In the genomic region with DNA sequence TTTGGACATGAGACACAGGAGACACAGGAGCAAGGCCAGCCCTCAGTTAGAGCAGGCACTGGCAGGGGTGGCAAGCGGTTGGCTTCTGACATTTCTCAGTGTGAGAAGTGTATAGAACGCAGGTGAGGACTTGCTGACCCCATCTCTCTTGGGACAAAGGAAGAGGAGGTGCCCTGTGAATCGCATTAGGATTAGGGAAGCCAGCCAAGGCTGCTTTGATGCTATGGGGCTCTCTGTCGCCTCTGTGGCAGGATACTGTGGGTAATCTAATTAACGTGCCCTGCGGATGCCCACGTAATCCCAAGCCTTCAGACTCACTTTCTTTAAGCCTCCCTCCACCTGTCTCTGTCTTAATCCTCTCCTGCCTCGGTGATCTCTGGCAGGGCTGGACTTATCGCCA, we compare ENCODE assay signal across 9 mouse cellular contexts.
DNase-seq lines count a peak whose midpoint lies in the region; ATAC-seq and TF ChIP-seq lines count a peak whose summit lies in the region.
"Had no signal": no experiment of that assay in that cellular context is flagged by ENCODE, and none has a peak within 500 bp of the region (broad histone marks: within the 10 kb centered on the region; RNA-seq: fewer than 3 reads in every experiment).

No protein-coding gene starts in this region.

- TF ChIP-seq CTCF in kidney, adult 2 months (conservative IDR thresholded peaks at IDR 0.05; ENCODE audit: insufficient read depth, insufficient read length, low read depth, low read length) = no peak
- TF ChIP-seq CTCF in heart, postnatal 0 days (IDR thresholded peaks at IDR 0.05; ENCODE audit: low read depth) = no peak

- WGBS in kidney, adult 2 months = 67% methylated on average over 9 of the region's 9 CpGs
- 60% methylated on average over 9 of the region's 9 CpGs for WGBS in embryonic facial prominence, embryonic 11.5 days
- 64% methylated on average over 9 of the region's 9 CpGs for WGBS in heart, postnatal 0 days
- WGBS in midbrain, embryonic 12.5 days = 16% methylated on average over 9 of the region's 9 CpGs

- no peak for ATAC-seq in embryonic facial prominence, embryonic 11.5 days (replicated peaks; ENCODE audit: insufficient number of reproducible peaks, low FRiP score, low TSS enrichment, low read depth)
- no peak for ATAC-seq in heart, postnatal 0 days (ENCODE audit: insufficient read depth, low read depth)
- ATAC-seq in midbrain, embryonic 12.5 days (ENCODE audit: low FRiP score, low read depth) = no peak
- ATAC-seq: intestine, embryonic 16.5 days had no signal

- H3K36me3 ChIP-seq in kidney, adult 2 months (ENCODE audit: control insufficient read depth, insufficient read depth, low read length) = no peaks in the 10 kb centered on the region
- H3K36me3 ChIP-seq in embryonic facial prominence, embryonic 11.5 days (replicated peaks; ENCODE audit: control insufficient read depth, insufficient read depth, low read depth, low read length) = no peaks in the 10 kb centered on the region; the same call in 1 of the 2 replicates
- no peaks in the 10 kb centered on the region for H3K36me3 ChIP-seq in heart, postnatal 0 days (replicated peaks; ENCODE audit: control insufficient read depth, insufficient read depth, low read length)
- H3K36me3 ChIP-seq in midbrain, embryonic 12.5 days = peaks cover 34% of the 10 kb centered on the region
- H3K36me3 ChIP-seq: neural tube, embryonic 15.5 days had no signal

- H3K27me3 ChIP-seq in kidney, adult 2 months (replicated peaks; ENCODE audit: control insufficient read depth, insufficient read depth, low read length) = no peaks in the 10 kb centered on the region
- no peaks in the 10 kb centered on the region for H3K27me3 ChIP-seq in embryonic facial prominence, embryonic 11.5 days (ENCODE audit: control insufficient read depth, insufficient read depth, low read length)
- no peaks in the 10 kb centered on the region for H3K27me3 ChIP-seq in heart, postnatal 0 days (ENCODE audit: control insufficient read depth, insufficient read depth, low read length)
- no peaks in the 10 kb centered on the region for H3K27me3 ChIP-seq in midbrain, embryonic 12.5 days
- H3K27me3 ChIP-seq: neural tube, embryonic 15.5 days had no signal

- H3K4me2 ChIP-seq in embryonic facial prominence, embryonic 11.5 days (ENCODE audit: low read depth, low read length) = no peak overlapping the region
- no peak overlapping the region for H3K4me2 ChIP-seq in heart, postnatal 0 days (ENCODE audit: low read depth, low read length)
- no peak overlapping the region for H3K4me2 ChIP-seq in midbrain, embryonic 12.5 days (replicated peaks)
- H3K4me2 ChIP-seq: neural tube, embryonic 15.5 days had no signal

- H3K9me3 ChIP-seq in embryonic facial prominence, embryonic 11.5 days (replicated peaks; ENCODE audit: control insufficient read depth, low read length) = no peaks in the 10 kb centered on the region
- H3K9me3 ChIP-seq in heart, postnatal 0 days (replicated peaks; ENCODE audit: control insufficient read depth, low read length) = no peaks in the 10 kb centered on the region
- no peaks in the 10 kb centered on the region for H3K9me3 ChIP-seq in midbrain, embryonic 12.5 days
- H3K9me3 ChIP-seq: neural tube, embryonic 15.5 days had no signal

- H3K9ac ChIP-seq in embryonic facial prominence, embryonic 11.5 days (replicated peaks; ENCODE audit: low read length) = no peak overlapping the region
- 0 out of 2 replicates have a peak overlapping the region, but pooled peaks have one; percentile 23 for H3K9ac ChIP-seq in heart, postnatal 0 days (replicated peaks; ENCODE audit: low read depth, low read length)
- no peak overlapping the region for H3K9ac ChIP-seq in midbrain, embryonic 12.5 days (replicated peaks)
- H3K9ac ChIP-seq: neural tube, embryonic 15.5 days had no signal

- peaks cover 68% of the 10 kb centered on the region for H3K4me1 ChIP-seq in kidney, adult 2 months (ENCODE audit: control insufficient read depth, insufficient read depth, low read length)
- H3K4me1 ChIP-seq in embryonic facial prominence, embryonic 11.5 days (ENCODE audit: control insufficient read depth, insufficient read depth, low read length) = peaks cover 5% of the 10 kb centered on the region
- peaks cover 83% of the 10 kb centered on the region for H3K4me1 ChIP-seq in heart, postnatal 0 days (ENCODE audit: control insufficient read depth, insufficient read depth)
- H3K4me1 ChIP-seq in midbrain, embryonic 12.5 days = peaks cover 82% of the 10 kb centered on the region

- peak overlapping the region; percentile 71 for H3K27ac ChIP-seq in kidney, adult 2 months (ENCODE audit: insufficient read depth, low read depth, low read length)
- H3K27ac ChIP-seq in embryonic facial prominence, embryonic 11.5 days (replicated peaks; ENCODE audit: low read depth, low read length) = 0 out of 2 replicates have a peak overlapping the region, but pooled peaks have one; percentile 8
- peak overlapping the region; percentile 76 for H3K27ac ChIP-seq in heart, postnatal 0 days (ENCODE audit: low read depth)
- H3K27ac ChIP-seq in midbrain, embryonic 12.5 days (replicated peaks) = peak overlapping the region; percentile 31
- H3K27ac ChIP-seq: neural tube, embryonic 15.5 days had no signal

- TF ChIP-seq POLR2A in kidney, adult 2 months (IDR thresholded peaks at IDR 0.05; ENCODE audit: low read depth, low read length) = no peak

- no peak for DNase-seq in kidney, adult 2 months
- DNase-seq in kidney, postnatal 14 days = no peak
- DNase-seq in embryonic facial prominence, embryonic 11.5 days (ENCODE audit: low spot score) = no peak
- DNase-seq in heart, postnatal 0 days (ENCODE audit: low spot score) = no peak
- DNase-seq in frontal cortex, adult 2 months (ENCODE audit: extremely low spot score in 1 of 2, low spot score in 1 of 2) = no peak
- DNase-seq in kidney, adult 9 months = no peak

- TF ChIP-seq EP300 in heart, postnatal 0 days (IDR thresholded peaks at IDR 0.05; ENCODE audit: low read depth) = no peak

- H3K4me3 ChIP-seq in kidney, adult 2 months (ENCODE audit: insufficient read depth, low read depth, low read length) = no peak overlapping the region
- H3K4me3 ChIP-seq in embryonic facial prominence, embryonic 11.5 days (ENCODE audit: low read depth, low read length) = no peak overlapping the region
- H3K4me3 ChIP-seq in heart, postnatal 0 days (ENCODE audit: low read depth, low read length) = no peak overlapping the region
- no peak overlapping the region for H3K4me3 ChIP-seq in midbrain, embryonic 12.5 days
- H3K4me3 ChIP-seq: neural tube, embryonic 15.5 days had no signal

Comparison
In these comparisons a context has a peak if more than half of its experiments do, and no peak if none do; other contexts are left out.
1. H3K27ac ChIP-seq: peak in every context shown above with its lines; median percentile 76 in heart, postnatal 0 days; 71 in kidney, adult 2 months; 31 in midbrain, embryonic 12.5 days; 8 in embryonic facial prominence, embryonic 11.5 days.